Mouse (Mus musculus) embryonic facial prominence, embryonic 10.5 days (tissue): Measurements from ENCODE around the gene Lrrn4. TPM values are rescaled to one million over a fixed set of nuclear protein-coding genes. Genes with fewer than 3 reads are reported as not detected.
A peak's percentile ranks its signal among the peaks of the same experiment; 100 is the strongest.

Source experiments
- DNase-seq: peaks from one replicate; pipeline ENCODE4 v3.0.0-alpha.2; 2017; ENCODE audit warnings: low spot score
- H3K27ac ChIP-seq: fragments of 300-500 bp; sonication (generic); replicated peaks from 2 replicates; pipeline ENCODE4 v1.5.1; 2016; ENCODE audit warnings: mild to moderate bottlenecking
- H3K27me3 ChIP-seq: fragments of 300-500 bp; sonication (generic); replicated peaks from 2 replicates; pipeline ENCODE4 v1.6.1; 2016; ENCODE audit warnings: low read depth, mild to moderate bottlenecking; ENCODE audit not compliant: poor library complexity, severe bottlenecking
- H3K36me3 ChIP-seq: fragments of 300-500 bp; sonication (generic); replicated peaks from 2 replicates; pipeline ENCODE4 v1.6.1; 2016; ENCODE audit warnings: mild to moderate bottlenecking, moderate library complexity
- H3K4me1 ChIP-seq: fragments of 300-500 bp; sonication (generic); 2 replicates; pipeline ENCODE4 v1.6.1; 2016
- H3K4me3 ChIP-seq: fragments of 300-500 bp; sonication (generic); 2 replicates; pipeline ENCODE4 v1.5.1; 2016; ENCODE audit warnings: mild to moderate bottlenecking, moderate library complexity
- H3K9me3 ChIP-seq: fragments of 300-500 bp; sonication (generic); 2 replicates; pipeline ENCODE4 v1.6.1; 2016; ENCODE audit warnings: mild to moderate bottlenecking
- WGBS: fragments of 180-500 bp; shearing (Covaris S2); methylation state at CpG from one replicate; pipeline ENCODE4 v1.1.7; 2016; 5-methylcytosine and 5-hydroxymethylcytosine counted together
- polyA plus RNA-seq: library from polyadenylated mRNA; unstranded; fragments of >200 nt; fragmentation: Nextera tagmentation; extraction: Ambion mirVana; gene quantifications from 2 replicates; pipeline ENCODE4 v1.2.1, GENCODE M21; 2016

The Lrrn4 gene
- polyA plus RNA-seq, 1 experiment from 2014 or later, result 0.93 TPM

GRCm38 (mm10) chr2:132900596-132900995 is 19.9 kb upstream of the Lrrn4 start:
- 84% methylated on average over 1 of the region's 1 CpGs for WGBS
- Histone ChIP-seq H3K4me3 (no peak overlapping the region), H3K36me3 (no peaks in the 10 kb centered on the region), H3K9me3 (no peaks in the 10 kb centered on the region), H3K27me3 (no peaks in the 10 kb centered on the region), H3K4me1 (no peaks in the 10 kb centered on the region), H3K27ac (no peak overlapping the region)
- DNase-seq, result no peak

GRCm38 (mm10) chr2:132898211-132898610 is 17.5 kb upstream of the Lrrn4 start:
- Histone ChIP-seq H3K9me3 (no peaks in the 10 kb centered on the region), H3K27ac (no peak overlapping the region), H3K4me3 (no peak overlapping the region), H3K4me1 (no peaks in the 10 kb centered on the region), H3K27me3 (no peaks in the 10 kb centered on the region), H3K36me3 (no peaks in the 10 kb centered on the region)
- no peak for DNase-seq
- WGBS, result 75% methylated on average over 1 of the region's 1 CpGs

GRCm38 (mm10) chr2:132893826-132894225 is 13.1 kb upstream of the Lrrn4 start:
- Histone ChIP-seq H3K9me3 (no peaks in the 10 kb centered on the region), H3K27ac (no peak overlapping the region), H3K4me3 (no peak overlapping the region), H3K27me3 (no peaks in the 10 kb centered on the region), H3K36me3 (no peaks in the 10 kb centered on the region), H3K4me1 (no peaks in the 10 kb centered on the region)
- 89% methylated on average over 5 of the region's 5 CpGs for WGBS
- no peak for DNase-seq

- Histone ChIP-seq H3K4me3 (no peak overlapping the region), H3K4me1 (peaks cover 15% of the 10 kb centered on the region), H3K36me3 (no peaks in the 10 kb centered on the region), H3K27ac (no peak overlapping the region), H3K9me3 (no peaks in the 10 kb centered on the region), H3K27me3 (peaks cover 15% of the 10 kb centered on the region)
- 94% methylated on average over 7 of the region's 7 CpGs for WGBS
- DNase-seq, result no peak
Measured at GRCm38 (mm10) chr2:132885312-132885711, 4.6 kb upstream of the Lrrn4 start.

GRCm38 (mm10) chr2:132884303-132884967 is 3.7 kb upstream of the Lrrn4 start:
- 79% methylated on average over 8 of the region's 8 CpGs for WGBS
- DNase-seq, result no peak

DNA sequence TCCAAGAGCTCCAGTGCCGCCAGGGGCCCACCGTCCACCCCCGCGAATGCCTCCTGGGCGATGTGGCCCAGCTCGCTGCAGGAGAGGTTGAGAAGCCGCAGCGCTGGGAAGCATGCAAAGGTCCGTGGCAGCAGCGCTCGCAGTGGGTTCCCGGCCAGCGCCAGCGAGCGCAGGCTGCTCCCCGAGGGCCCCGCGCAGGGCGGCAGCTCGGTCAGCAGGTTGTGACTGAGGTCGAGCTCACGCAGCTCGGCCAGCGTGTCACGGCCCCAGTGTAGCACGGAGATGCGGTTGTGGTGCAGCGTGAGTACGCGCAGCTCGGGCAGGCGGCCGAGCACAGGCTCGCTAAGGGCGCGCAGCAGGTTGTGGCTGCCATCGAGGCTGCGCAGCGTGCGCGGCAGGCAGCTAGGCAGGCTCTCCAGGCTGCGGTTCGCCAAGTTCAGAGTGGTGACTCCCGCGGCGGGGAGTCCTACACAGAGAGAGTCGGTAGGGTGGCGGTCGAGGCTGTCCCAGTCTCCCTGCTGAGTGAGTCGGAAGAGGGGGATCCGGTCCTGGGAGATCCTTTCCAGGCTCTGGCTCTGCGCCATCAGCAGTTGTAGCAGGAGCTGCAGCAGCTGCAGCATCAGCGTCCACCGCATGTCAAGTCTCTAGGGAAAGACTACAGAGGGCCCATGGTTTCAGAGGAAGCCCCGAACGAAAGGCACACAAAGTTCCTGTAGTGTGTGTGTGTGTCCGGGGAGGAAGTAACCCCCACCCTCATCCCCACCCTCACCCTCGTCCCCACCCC is 1.2 kb downstream of the Lrrn4 start:
- no peaks in the 10 kb centered on the region for H3K9me3 ChIP-seq
- peak overlapping the region; percentile 59; the same call in 1 of the 2 replicates for H3K27ac ChIP-seq
- peak; percentile 69 for DNase-seq
- WGBS, result under 1% methylated on average over 58 of the region's 58 CpGs
- H3K4me3 ChIP-seq, result peak overlapping the region; percentile 62
- H3K4me1 ChIP-seq, result peaks cover 35% of the 10 kb centered on the region
- H3K36me3 ChIP-seq, result no peaks in the 10 kb centered on the region
- peaks cover 52% of the 10 kb centered on the region for H3K27me3 ChIP-seq

More at GRCm38 (mm10) chr2:132884303-132884967, 3.7 kb upstream of the Lrrn4 start:
- H3K4me1 ChIP-seq, result peaks cover 24% of the 10 kb centered on the region
- no peaks in the 10 kb centered on the region for H3K9me3 ChIP-seq
- H3K4me3 ChIP-seq, result no peak overlapping the region
- H3K27ac ChIP-seq, result no peak overlapping the region
- H3K36me3 ChIP-seq, result no peaks in the 10 kb centered on the region
- H3K27me3 ChIP-seq, result peaks cover 24% of the 10 kb centered on the region

- H3K9me3 ChIP-seq, result no peaks in the 10 kb centered on the region
- H3K27ac ChIP-seq, result no peak overlapping the region
- peaks cover 35% of the 10 kb centered on the region for H3K4me1 ChIP-seq
- no peak overlapping the region for H3K4me3 ChIP-seq
- no peaks in the 10 kb centered on the region for H3K36me3 ChIP-seq
- DNase-seq, result no peak
- H3K27me3 ChIP-seq, result peaks cover 52% of the 10 kb centered on the region
- 71% methylated on average over 1 of the region's 1 CpGs for WGBS
Measured at GRCm38 (mm10) chr2:132876991-132877390, 3.7 kb downstream of the Lrrn4 start.

GRCm38 (mm10) chr2:132873657-132874326 is 6.9 kb downstream of the Lrrn4 start:
- peaks cover 22% of the 10 kb centered on the region for H3K27me3 ChIP-seq
- no peak for DNase-seq
- peaks cover 4% of the 10 kb centered on the region for H3K4me1 ChIP-seq
- no peaks in the 10 kb centered on the region for H3K36me3 ChIP-seq
- 90% methylated on average over 10 of the region's 10 CpGs for WGBS
- H3K4me3 ChIP-seq, result no peak overlapping the region
- H3K9me3 ChIP-seq, result no peaks in the 10 kb centered on the region
- no peak overlapping the region for H3K27ac ChIP-seq

DNA sequence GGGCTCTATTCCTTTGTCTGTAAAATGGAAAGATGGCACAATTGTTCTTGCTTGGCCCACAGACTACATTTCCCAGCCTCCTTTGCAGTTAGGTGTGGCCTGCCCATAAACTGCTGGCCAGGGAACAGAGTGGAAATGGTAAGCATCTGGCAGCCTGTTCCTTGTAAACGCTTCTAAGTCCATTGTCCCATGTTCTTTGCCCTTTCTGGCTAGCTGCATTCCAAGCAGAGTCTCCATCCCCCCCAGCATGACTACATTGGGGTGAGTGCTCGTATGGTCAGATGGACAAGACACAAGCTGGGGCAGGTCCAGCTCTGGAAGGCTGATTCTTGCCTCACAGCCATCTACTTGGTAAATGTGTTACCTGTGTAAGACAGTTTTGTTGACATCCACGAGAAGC is 9.0 kb downstream of the Lrrn4 start:
- Histone ChIP-seq H3K27ac (no peak overlapping the region), H3K4me1 (no peaks in the 10 kb centered on the region), H3K4me3 (no peak overlapping the region), H3K9me3 (no peaks in the 10 kb centered on the region), H3K36me3 (0 out of 2 replicates have a peak, but pooled peaks cover 5% of the 10 kb centered on the region), H3K27me3 (0 out of 2 replicates have a peak, but pooled peaks cover under 1% of the 10 kb centered on the region)
- DNase-seq, result no peak
- 75% methylated on average over 3 of the region's 3 CpGs for WGBS

DNA sequence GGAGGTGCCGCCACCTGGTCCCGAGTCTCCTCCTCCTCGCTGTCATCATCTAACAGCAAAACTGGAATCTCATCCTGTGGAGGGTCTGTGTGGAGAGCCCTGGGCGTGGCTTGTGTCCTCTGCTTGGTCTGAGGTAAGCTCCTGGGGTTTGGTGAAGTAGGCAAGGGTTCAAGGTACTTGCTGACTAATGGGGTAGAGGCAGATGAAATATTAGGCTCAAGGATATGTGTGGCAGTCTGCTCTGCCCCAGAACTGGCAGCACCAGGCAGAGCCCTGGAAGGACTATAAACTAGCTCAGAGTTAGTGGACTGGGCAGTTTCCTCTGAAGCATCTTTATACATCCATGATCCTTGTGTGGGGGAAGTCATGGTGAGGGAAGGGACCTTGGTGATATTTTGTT is 10.4 kb downstream of the Lrrn4 start:
- Histone ChIP-seq H3K36me3 (peaks cover 16% of the 10 kb centered on the region; the same call in 1 of the 2 replicates), H3K9me3 (no peaks in the 10 kb centered on the region), H3K4me1 (no peaks in the 10 kb centered on the region), H3K4me3 (no peak overlapping the region), H3K27ac (no peak overlapping the region), H3K27me3 (no peaks in the 10 kb centered on the region)
- 83% methylated on average over 4 of the region's 4 CpGs for WGBS
- no peak for DNase-seq

DNA sequence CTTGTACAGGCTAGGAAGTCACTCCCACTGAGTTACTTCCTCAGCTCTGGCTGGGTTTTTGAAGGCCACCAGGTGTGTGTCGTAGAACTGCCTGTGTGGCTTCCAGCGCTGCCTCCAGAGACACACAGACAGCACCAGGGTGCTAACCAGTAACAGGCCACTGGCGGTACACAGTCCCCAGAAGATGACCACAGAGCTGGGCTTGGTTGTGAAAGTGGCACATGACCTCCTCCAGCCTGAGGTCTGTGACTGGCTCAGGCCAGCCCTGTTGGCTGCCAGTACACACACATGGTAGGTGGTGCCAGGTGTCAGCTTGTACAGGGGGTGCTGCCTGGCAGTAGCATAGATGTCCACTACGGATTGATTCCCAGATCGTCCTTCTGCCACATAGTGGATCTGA is 11.0 kb downstream of the Lrrn4 start:
- DNase-seq, result no peak
- no peaks in the 10 kb centered on the region for H3K4me1 ChIP-seq
- H3K9me3 ChIP-seq, result no peaks in the 10 kb centered on the region
- H3K4me3 ChIP-seq, result no peak overlapping the region
- no peak overlapping the region for H3K27ac ChIP-seq
- H3K36me3 ChIP-seq, result peaks cover 20% of the 10 kb centered on the region
- H3K27me3 ChIP-seq, result no peaks in the 10 kb centered on the region
- 90% methylated on average over 5 of the region's 5 CpGs for WGBS

DNA sequence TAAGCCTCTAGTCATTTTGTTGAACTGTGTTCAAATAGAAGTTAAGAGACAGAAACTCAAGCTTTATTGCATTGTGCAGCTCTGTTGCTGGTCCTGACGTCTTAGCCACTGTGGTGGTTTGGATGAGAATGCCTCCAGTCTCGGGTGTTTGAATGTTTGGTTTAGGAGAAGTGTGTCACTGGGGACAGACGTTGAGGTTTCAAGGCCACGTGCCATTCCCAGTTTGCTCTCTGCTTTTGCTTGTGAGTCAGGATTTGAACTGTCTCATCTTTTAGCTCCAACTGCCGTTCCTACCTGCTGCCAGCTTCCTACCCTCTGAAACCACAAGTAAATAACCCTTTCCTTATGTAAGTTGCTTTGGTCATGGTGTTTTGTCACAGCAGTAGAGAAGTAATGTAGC is 13.2 kb downstream of the Lrrn4 start:
- H3K36me3 ChIP-seq, result peaks cover 27% of the 10 kb centered on the region
- H3K4me3 ChIP-seq, result no peak overlapping the region
- H3K4me1 ChIP-seq, result no peaks in the 10 kb centered on the region
- no peaks in the 10 kb centered on the region for H3K27me3 ChIP-seq
- H3K27ac ChIP-seq, result no peak overlapping the region
- DNase-seq, result no peak
- 78% methylated on average over 5 of the region's 5 CpGs for WGBS
- H3K9me3 ChIP-seq, result no peaks in the 10 kb centered on the region
